Mouse (Mus musculus): ENCODE data around the gene Rtkn2. TPM values are rescaled to one million over a fixed set of nuclear protein-coding genes. Genes with fewer than 3 reads are reported as not detected.

Gene Rtkn2
- polyA plus RNA-seq, 1 experiment, result not detected

- Histone ChIP-seq H3K36me3 (replicated peaks; ENCODE audit: low read length) (no peaks in the 10 kb centered on the region), H3K9me3 (peaks cover 10% of the 10 kb centered on the region; the same call in 1 of the 2 replicates), H3K27me3 (replicated peaks) (no peaks in the 10 kb centered on the region), H3K4me3 (replicated peaks) (no peak overlapping the region), H3K4me1 (peaks cover 9% of the 10 kb centered on the region; the same call in 1 of the 2 replicates)
- TF ChIP-seq GATA1 (IDR thresholded peaks at IDR 0.05; ENCODE audit: borderline replicate concordance, low read length) (no peak), FLI1 (IDR thresholded peaks at IDR 0.05; ENCODE audit: low read length) (no peak)
Measured at GRCm38 (mm10) chr10:68035707-68036367, 56.5 kb downstream of the Rtkn2 start.

DNA sequence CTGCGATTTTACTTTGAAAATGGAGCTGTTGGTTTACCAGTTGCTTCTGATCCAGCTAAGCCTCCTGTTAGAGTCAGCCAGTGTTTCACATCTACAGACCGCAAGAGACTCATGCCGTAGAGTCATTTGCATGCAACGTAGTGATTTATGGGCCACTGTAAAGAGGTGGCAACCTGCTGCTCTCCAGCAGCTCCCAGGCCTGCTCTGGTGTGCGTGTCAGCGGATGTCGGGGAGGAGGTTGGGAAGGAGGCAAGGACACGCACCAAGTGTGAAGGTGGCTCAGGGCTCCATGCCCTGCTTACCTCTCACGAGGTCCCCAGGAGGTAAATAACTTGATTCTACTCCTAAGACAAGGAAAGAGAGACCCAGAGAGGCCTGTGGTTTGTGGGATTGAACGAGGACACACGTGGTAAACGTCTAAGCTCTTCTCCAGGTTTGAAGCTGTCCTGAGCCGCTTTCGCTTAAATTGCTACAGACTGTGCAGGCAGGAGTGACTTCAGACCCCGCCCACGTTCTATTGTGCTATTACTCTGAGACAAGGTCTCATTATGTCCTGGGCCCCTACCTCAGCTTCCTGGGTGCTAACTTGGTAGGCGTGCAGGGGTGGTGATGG, 57.1 kb downstream of the Rtkn2 start:
- H3K27me3 ChIP-seq (replicated peaks), result no peaks in the 10 kb centered on the region
- H3K9me3 ChIP-seq, result peaks cover 10% of the 10 kb centered on the region; the same call in 1 of the 2 replicates
- TF ChIP-seq GATA1 (IDR thresholded peaks at IDR 0.05; ENCODE audit: borderline replicate concordance, low read length) (no peak), FLI1 (IDR thresholded peaks at IDR 0.05; ENCODE audit: low read length) (no peak)
- peaks cover 9% of the 10 kb centered on the region; the same call in 1 of the 2 replicates for H3K4me1 ChIP-seq
- H3K36me3 ChIP-seq (replicated peaks; ENCODE audit: low read length), result peaks cover under 1% of the 10 kb centered on the region
- H3K4me3 ChIP-seq (replicated peaks), result no peak overlapping the region

- no peaks in the 10 kb centered on the region for H3K27me3 ChIP-seq (replicated peaks)
- H3K4me1 ChIP-seq, result peaks cover 12% of the 10 kb centered on the region
- peaks cover 6% of the 10 kb centered on the region; the same call in 1 of the 2 replicates for H3K9me3 ChIP-seq
- peaks cover 5% of the 10 kb centered on the region for H3K36me3 ChIP-seq (replicated peaks; ENCODE audit: low read length)
- TF ChIP-seq GATA1 (IDR thresholded peaks at IDR 0.05; ENCODE audit: borderline replicate concordance, low read length), result no peak
- no peak for TF ChIP-seq FLI1 (IDR thresholded peaks at IDR 0.05; ENCODE audit: low read length)
- no peak overlapping the region for H3K4me3 ChIP-seq (replicated peaks)
Measured at GRCm38 (mm10) chr10:68038997-68039624, 59.7 kb downstream of the Rtkn2 start.

DNA sequence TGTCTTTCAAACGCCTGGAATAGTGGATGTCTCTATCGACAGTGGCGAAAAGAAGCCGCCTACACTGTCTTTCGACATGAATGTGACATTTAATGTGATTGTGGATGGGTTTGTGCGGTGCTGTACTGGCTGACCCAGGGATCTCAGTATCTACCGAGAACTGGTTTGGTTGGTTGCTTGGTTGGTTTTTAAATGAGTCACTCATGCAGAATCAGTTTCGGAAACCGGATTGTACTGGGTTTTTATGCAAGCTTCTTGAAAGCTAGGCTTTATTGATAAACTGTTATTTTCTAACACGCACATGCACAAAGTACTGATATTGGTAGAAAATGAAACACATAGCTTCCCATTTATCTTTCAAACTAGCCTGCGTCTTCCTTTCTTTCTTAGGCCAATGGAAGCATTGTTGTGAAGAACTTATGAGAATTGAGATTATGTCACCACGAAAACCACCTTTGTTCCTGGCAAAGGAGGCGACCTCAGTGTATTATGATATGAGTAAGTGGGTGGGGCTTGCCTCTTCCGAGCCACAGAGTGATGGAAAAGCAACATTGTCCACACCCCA, 60.4 kb downstream of the Rtkn2 start:
- TF ChIP-seq GATA1 (IDR thresholded peaks at IDR 0.05; ENCODE audit: borderline replicate concordance, low read length) (no peak), FLI1 (IDR thresholded peaks at IDR 0.05; ENCODE audit: low read length) (no peak)
- H3K4me1 ChIP-seq, result peaks cover 14% of the 10 kb centered on the region
- no peak overlapping the region for H3K4me3 ChIP-seq (replicated peaks)
- H3K9me3 ChIP-seq, result peaks cover 6% of the 10 kb centered on the region; the same call in 1 of the 2 replicates
- peaks cover 5% of the 10 kb centered on the region for H3K36me3 ChIP-seq (replicated peaks; ENCODE audit: low read length)
- H3K27me3 ChIP-seq (replicated peaks), result no peaks in the 10 kb centered on the region

GRCm38 (mm10) chr10:68040394-68040793, 61.0 kb downstream of the Rtkn2 start:
- Histone ChIP-seq H3K9me3 (peaks cover 6% of the 10 kb centered on the region; the same call in 1 of the 2 replicates), H3K27me3 (replicated peaks) (no peaks in the 10 kb centered on the region), H3K36me3 (replicated peaks; ENCODE audit: low read length) (peaks cover 5% of the 10 kb centered on the region)

GRCm38 (mm10) chr10:68043973-68044372, 64.6 kb downstream of the Rtkn2 start:
- Histone ChIP-seq H3K4me3 (replicated peaks) (no peak overlapping the region), H3K4me1 (peaks cover 14% of the 10 kb centered on the region), H3K36me3 (replicated peaks; ENCODE audit: low read length) (peaks cover 5% of the 10 kb centered on the region), H3K27me3 (replicated peaks) (no peaks in the 10 kb centered on the region), H3K9me3 (no peaks in the 10 kb centered on the region)
- TF ChIP-seq GATA1 (IDR thresholded peaks at IDR 0.05; ENCODE audit: borderline replicate concordance, low read length) (no peak), FLI1 (IDR thresholded peaks at IDR 0.05; ENCODE audit: low read length) (no peak)

More at GRCm38 (mm10) chr10:68040394-68040793, 61.0 kb downstream of the Rtkn2 start:
- H3K4me3 ChIP-seq (replicated peaks), result no peak overlapping the region
- TF ChIP-seq FLI1 (IDR thresholded peaks at IDR 0.05; ENCODE audit: low read length) (no peak), GATA1 (IDR thresholded peaks at IDR 0.05; ENCODE audit: borderline replicate concordance, low read length) (no peak)
- H3K4me1 ChIP-seq, result peaks cover 14% of the 10 kb centered on the region

- no peak overlapping the region for H3K4me3 ChIP-seq (replicated peaks)
- H3K9me3 ChIP-seq, result no peaks in the 10 kb centered on the region
- TF ChIP-seq GATA1 (IDR thresholded peaks at IDR 0.05; ENCODE audit: borderline replicate concordance, low read length) (no peak), FLI1 (IDR thresholded peaks at IDR 0.05; ENCODE audit: low read length) (no peak)
- H3K4me1 ChIP-seq, result peaks cover 11% of the 10 kb centered on the region
- peaks cover 5% of the 10 kb centered on the region for H3K36me3 ChIP-seq (replicated peaks; ENCODE audit: low read length)
- no peaks in the 10 kb centered on the region for H3K27me3 ChIP-seq (replicated peaks)
Measured at GRCm38 (mm10) chr10:68044864-68045263, 65.5 kb downstream of the Rtkn2 start.

GRCm38 (mm10) chr10:68048641-68049305, 69.4 kb downstream of the Rtkn2 start:
- peaks cover 2% of the 10 kb centered on the region for H3K36me3 ChIP-seq (replicated peaks; ENCODE audit: low read length)
- H3K4me3 ChIP-seq (replicated peaks), result no peak overlapping the region
- no peaks in the 10 kb centered on the region for H3K27me3 ChIP-seq (replicated peaks)
- H3K9me3 ChIP-seq, result peaks cover 16% of the 10 kb centered on the region
- H3K4me1 ChIP-seq, result peaks cover 5% of the 10 kb centered on the region
- TF ChIP-seq FLI1 (IDR thresholded peaks at IDR 0.05; ENCODE audit: low read length), result no peak
- TF ChIP-seq GATA1 (IDR thresholded peaks at IDR 0.05; ENCODE audit: borderline replicate concordance, low read length), result no peak

GRCm38 (mm10) chr10:68050882-68051281, 71.5 kb downstream of the Rtkn2 start:
- TF ChIP-seq GATA1 (IDR thresholded peaks at IDR 0.05; ENCODE audit: borderline replicate concordance, low read length), result no peak
- H3K4me1 ChIP-seq, result 0 out of 2 replicates have a peak, but pooled peaks cover 5% of the 10 kb centered on the region
- peaks cover 16% of the 10 kb centered on the region for H3K9me3 ChIP-seq
- no peaks in the 10 kb centered on the region for H3K27me3 ChIP-seq (replicated peaks)
- no peak overlapping the region for H3K4me3 ChIP-seq (replicated peaks)
- peaks cover 2% of the 10 kb centered on the region for H3K36me3 ChIP-seq (replicated peaks; ENCODE audit: low read length)
